Mouse (Mus musculus): Measurements from ENCODE around the gene Vav3. TPM values are rescaled to one million over a fixed set of nuclear protein-coding genes. Genes with fewer than 3 reads are reported as not detected.

The Vav3 gene
- polyA plus RNA-seq, 1 experiment from 2014 or later: 28.3 TPM

DNA sequence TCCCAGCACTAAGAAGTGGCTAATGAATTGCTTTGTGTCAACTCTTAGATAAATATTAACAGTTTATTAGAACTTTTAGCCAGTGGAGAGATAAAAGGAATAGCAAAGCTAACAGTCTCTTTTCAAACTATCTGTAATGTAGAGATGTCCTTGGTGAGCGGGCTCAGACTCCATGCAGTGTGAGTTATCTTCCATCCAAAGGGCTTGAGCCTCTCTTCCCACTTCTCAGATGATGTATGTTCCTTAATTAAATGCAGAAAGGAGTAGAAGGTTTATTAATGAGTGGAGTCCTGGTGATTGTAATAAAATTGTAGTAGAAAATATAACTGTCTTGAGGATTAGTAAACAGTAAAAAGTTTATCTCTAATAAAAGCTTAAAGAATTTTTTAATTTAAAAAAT is 169.3 kb downstream of the Vav3 start:
- WGBS: 66% methylated on average over 1 of the region's 1 CpGs
- no peak overlapping the region for H3K27ac ChIP-seq
- no peaks in the 10 kb centered on the region for H3K9me3 ChIP-seq (replicated peaks; ENCODE audit: low read length)
- no peaks in the 10 kb centered on the region for H3K4me1 ChIP-seq (replicated peaks; ENCODE audit: insufficient read depth, low read length)
- TF ChIP-seq CTCF (IDR thresholded peaks at IDR 0.05; ENCODE audit: low read depth): no peak
- H3K36me3 ChIP-seq (ENCODE audit: insufficient read depth, low read length): no peaks in the 10 kb centered on the region
- ATAC-seq (replicated peaks; ENCODE audit: low FRiP score, low read depth) (no peak), DNase-seq (ENCODE audit: low spot score) (no peak)
- no peak overlapping the region for H3K4me2 ChIP-seq (ENCODE audit: low read length)
- H3K27me3 ChIP-seq (ENCODE audit: insufficient read depth, low read length): no peaks in the 10 kb centered on the region
- H3K4me3 ChIP-seq (replicated peaks; ENCODE audit: low read depth, low read length): no peak overlapping the region
- H3K9ac ChIP-seq (ENCODE audit: low read depth, low read length): no peak overlapping the region

DNA sequence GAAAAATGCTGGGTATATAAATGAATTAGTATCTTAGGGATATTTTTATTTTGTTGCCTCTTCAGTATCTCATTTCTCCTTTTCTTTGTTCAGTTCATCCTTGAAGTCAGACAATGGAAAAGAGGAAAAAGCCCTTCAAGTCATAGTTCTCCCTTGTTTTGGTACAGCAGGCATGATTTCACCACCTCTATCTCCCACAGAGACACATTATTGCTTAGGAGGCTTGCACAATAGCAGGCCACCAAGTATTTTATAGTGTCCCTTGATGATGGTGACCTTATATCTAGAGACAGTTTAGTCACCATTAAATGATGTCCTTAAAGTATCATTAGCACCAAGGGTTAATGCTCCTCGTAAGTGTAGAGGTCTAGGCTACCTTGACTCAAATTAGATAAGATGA is 171.4 kb downstream of the Vav3 start:
- Histone ChIP-seq H3K4me3 (replicated peaks; ENCODE audit: low read depth, low read length) (no peak overlapping the region), H3K4me1 (replicated peaks; ENCODE audit: insufficient read depth, low read length) (no peaks in the 10 kb centered on the region), H3K27me3 (ENCODE audit: insufficient read depth, low read length) (no peaks in the 10 kb centered on the region), H3K4me2 (ENCODE audit: low read length) (no peak overlapping the region), H3K36me3 (ENCODE audit: insufficient read depth, low read length) (no peaks in the 10 kb centered on the region), H3K9ac (ENCODE audit: low read depth, low read length) (no peak overlapping the region), H3K27ac (no peak overlapping the region), H3K9me3 (replicated peaks; ENCODE audit: low read length) (no peaks in the 10 kb centered on the region)
- ATAC-seq (replicated peaks; ENCODE audit: low FRiP score, low read depth): no peak
- 84% methylated on average over 1 of the region's 1 CpGs for WGBS
- no peak for DNase-seq (ENCODE audit: low spot score)
- no peak for TF ChIP-seq CTCF (IDR thresholded peaks at IDR 0.05; ENCODE audit: low read depth)

DNA sequence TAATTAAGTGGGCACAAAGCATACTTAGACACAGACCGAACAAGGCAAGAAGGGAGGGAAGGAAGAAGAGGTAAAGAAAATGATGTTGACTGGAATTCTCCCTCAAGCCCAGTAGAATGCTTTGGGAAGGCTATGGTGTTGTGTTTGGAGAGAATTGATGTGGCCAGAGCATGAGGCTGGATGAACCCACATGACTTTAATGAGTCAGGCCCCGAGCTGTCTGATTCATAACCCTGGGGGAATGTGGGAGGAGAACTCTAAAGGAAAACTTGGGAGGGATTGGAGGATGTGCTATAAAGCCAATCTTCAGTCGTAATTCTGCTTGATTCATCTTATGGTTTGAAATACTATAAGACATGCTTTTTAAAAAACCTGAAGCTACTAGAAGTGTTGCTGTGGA is 175.0 kb downstream of the Vav3 start:
- no peaks in the 10 kb centered on the region for H3K27me3 ChIP-seq (ENCODE audit: insufficient read depth, low read length)
- no peak overlapping the region for H3K9ac ChIP-seq (ENCODE audit: low read depth, low read length)
- H3K4me2 ChIP-seq (ENCODE audit: low read length): no peak overlapping the region
- no peaks in the 10 kb centered on the region for H3K36me3 ChIP-seq (ENCODE audit: insufficient read depth, low read length)
- 46% methylated on average over 3 of the region's 3 CpGs for WGBS
- DNase-seq (ENCODE audit: low spot score): peak; percentile 53
- TF ChIP-seq CTCF (IDR thresholded peaks at IDR 0.05; ENCODE audit: low read depth): no peak
- no peak overlapping the region for H3K27ac ChIP-seq
- ATAC-seq (replicated peaks; ENCODE audit: low FRiP score, low read depth): no peak
- H3K4me3 ChIP-seq (replicated peaks; ENCODE audit: low read depth, low read length): no peak overlapping the region
- no peaks in the 10 kb centered on the region for H3K4me1 ChIP-seq (replicated peaks; ENCODE audit: insufficient read depth, low read length)
- no peaks in the 10 kb centered on the region for H3K9me3 ChIP-seq (replicated peaks; ENCODE audit: low read length)

DNA sequence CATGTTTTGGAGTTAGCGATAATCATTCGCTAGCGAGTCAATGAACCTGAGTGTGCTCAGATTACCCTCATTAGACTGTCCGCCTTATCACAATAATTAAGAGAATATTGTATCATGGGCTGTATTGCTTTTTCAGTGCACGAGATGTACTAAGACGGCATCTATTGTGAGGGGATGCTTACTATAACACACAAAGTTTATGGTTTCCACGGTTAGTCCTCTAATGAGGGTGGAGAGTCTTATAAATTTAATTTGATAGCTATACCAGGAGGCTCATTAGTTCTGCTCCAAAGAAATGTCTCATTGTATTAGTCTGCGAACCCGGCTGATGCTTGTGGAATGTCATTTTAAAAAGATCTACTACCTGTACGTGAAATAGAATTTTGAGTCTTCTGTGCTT is 175.9 kb downstream of the Vav3 start:
- no peak for ATAC-seq (replicated peaks; ENCODE audit: low FRiP score, low read depth)
- no peak for TF ChIP-seq CTCF (IDR thresholded peaks at IDR 0.05; ENCODE audit: low read depth)

DNA sequence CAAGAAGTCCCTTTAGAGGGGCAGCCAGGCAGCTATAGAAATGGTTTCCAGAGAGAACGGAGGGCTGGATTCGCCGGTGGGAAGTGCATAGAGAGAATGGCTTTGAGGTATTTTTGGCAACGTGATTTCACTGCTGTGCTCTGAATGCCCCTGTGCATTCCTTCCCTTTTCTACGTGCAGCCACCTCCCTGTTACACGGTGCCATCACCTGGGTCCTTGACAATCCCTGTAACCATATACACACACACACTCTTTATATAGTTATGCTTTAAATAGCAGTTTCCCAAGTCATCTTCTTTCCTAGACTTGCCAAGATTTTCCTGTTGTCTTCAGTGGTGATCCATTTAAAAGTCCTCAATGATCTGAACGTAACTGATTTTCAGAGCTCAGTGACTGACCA is 181.7 kb downstream of the Vav3 start:
- H3K27ac ChIP-seq: no peak overlapping the region
- DNase-seq (ENCODE audit: low spot score) (no peak), ATAC-seq (replicated peaks; ENCODE audit: low FRiP score, low read depth) (no peak)
- no peak overlapping the region for H3K4me3 ChIP-seq (replicated peaks; ENCODE audit: low read depth, low read length)
- H3K4me2 ChIP-seq (ENCODE audit: low read length): no peak overlapping the region
- H3K27me3 ChIP-seq (ENCODE audit: insufficient read depth, low read length): no peaks in the 10 kb centered on the region
- no peaks in the 10 kb centered on the region for H3K4me1 ChIP-seq (replicated peaks; ENCODE audit: insufficient read depth, low read length)
- no peaks in the 10 kb centered on the region for H3K36me3 ChIP-seq (ENCODE audit: insufficient read depth, low read length)
- no peak for TF ChIP-seq CTCF (IDR thresholded peaks at IDR 0.05; ENCODE audit: low read depth)
- no peaks in the 10 kb centered on the region for H3K9me3 ChIP-seq (replicated peaks; ENCODE audit: low read length)
- WGBS: 80% methylated on average over 7 of the region's 7 CpGs
- H3K9ac ChIP-seq (ENCODE audit: low read depth, low read length): no peak overlapping the region

More for the DNA sequence above, 175.9 kb downstream of the Vav3 start:
- Histone ChIP-seq H3K4me1 (replicated peaks; ENCODE audit: insufficient read depth, low read length) (no peaks in the 10 kb centered on the region), H3K4me2 (ENCODE audit: low read length) (no peak overlapping the region), H3K9ac (ENCODE audit: low read depth, low read length) (no peak overlapping the region), H3K27ac (no peak overlapping the region), H3K36me3 (ENCODE audit: insufficient read depth, low read length) (no peaks in the 10 kb centered on the region), H3K27me3 (ENCODE audit: insufficient read depth, low read length) (no peaks in the 10 kb centered on the region), H3K4me3 (replicated peaks; ENCODE audit: low read depth, low read length) (no peak overlapping the region), H3K9me3 (replicated peaks; ENCODE audit: low read length) (no peaks in the 10 kb centered on the region)
- 80% methylated on average over 10 of the region's 10 CpGs for WGBS
- DNase-seq (ENCODE audit: low spot score): no peak

DNA sequence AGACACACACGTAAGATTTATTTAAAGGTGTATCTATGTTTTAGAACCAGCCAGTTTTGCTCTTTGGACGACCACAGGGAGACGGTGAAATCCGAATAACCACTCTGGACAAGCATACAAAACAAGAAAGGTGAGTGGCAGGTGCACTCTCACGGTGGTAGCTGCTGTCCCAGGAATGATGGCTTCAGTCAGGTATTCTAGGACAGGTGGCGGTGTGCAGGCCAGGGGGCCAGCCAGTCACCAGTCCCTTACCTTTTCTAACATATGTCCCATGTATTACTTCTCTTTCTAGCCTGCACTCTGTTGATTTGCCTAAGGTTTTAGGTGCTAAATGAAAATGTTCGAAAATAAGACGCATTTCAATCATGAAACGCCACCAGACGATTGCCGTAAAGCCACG is 185.4 kb downstream of the Vav3 start:
- no peaks in the 10 kb centered on the region for H3K4me1 ChIP-seq (replicated peaks; ENCODE audit: insufficient read depth, low read length)
- no peaks in the 10 kb centered on the region for H3K36me3 ChIP-seq (ENCODE audit: insufficient read depth, low read length)
- no peak for TF ChIP-seq CTCF (IDR thresholded peaks at IDR 0.05; ENCODE audit: low read depth)
- no peaks in the 10 kb centered on the region for H3K27me3 ChIP-seq (ENCODE audit: insufficient read depth, low read length)
- no peak overlapping the region for H3K9ac ChIP-seq (ENCODE audit: low read depth, low read length)
- DNase-seq (ENCODE audit: low spot score) (no peak), ATAC-seq (replicated peaks; ENCODE audit: low FRiP score, low read depth) (no peak)
- H3K9me3 ChIP-seq (replicated peaks; ENCODE audit: low read length): no peaks in the 10 kb centered on the region
- no peak overlapping the region for H3K4me3 ChIP-seq (replicated peaks; ENCODE audit: low read depth, low read length)
- 88% methylated on average over 12 of the region's 12 CpGs for WGBS
- H3K4me2 ChIP-seq (ENCODE audit: low read length): no peak overlapping the region
- no peak overlapping the region for H3K27ac ChIP-seq

DNA sequence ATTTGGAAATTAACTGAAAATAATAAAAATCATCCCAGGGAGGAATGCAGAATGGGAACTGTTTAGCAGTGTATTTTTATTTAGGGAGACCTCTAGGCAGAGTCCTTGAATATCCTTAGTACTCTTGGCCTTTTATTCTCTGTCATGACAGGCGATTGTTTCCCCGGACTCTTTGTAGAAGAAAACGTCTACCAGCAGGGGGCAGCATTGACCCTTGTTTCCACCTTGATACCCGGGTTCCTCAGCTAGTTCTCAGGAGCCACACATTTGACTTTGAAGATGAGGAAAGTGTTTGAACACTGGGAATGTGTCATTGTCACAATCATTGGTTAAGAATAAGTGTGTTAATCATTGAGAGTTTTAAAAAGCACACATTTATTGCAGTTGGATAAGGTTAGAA is 185.8 kb downstream of the Vav3 start:
- Histone ChIP-seq H3K9ac (ENCODE audit: low read depth, low read length) (no peak overlapping the region), H3K9me3 (replicated peaks; ENCODE audit: low read length) (no peaks in the 10 kb centered on the region), H3K27ac (no peak overlapping the region), H3K4me1 (replicated peaks; ENCODE audit: insufficient read depth, low read length) (no peaks in the 10 kb centered on the region), H3K27me3 (ENCODE audit: insufficient read depth, low read length) (no peaks in the 10 kb centered on the region), H3K36me3 (ENCODE audit: insufficient read depth, low read length) (no peaks in the 10 kb centered on the region), H3K4me2 (ENCODE audit: low read length) (no peak overlapping the region), H3K4me3 (replicated peaks; ENCODE audit: low read depth, low read length) (no peak overlapping the region)
- DNase-seq (ENCODE audit: low spot score): peak; percentile 90
- 3% methylated on average over 4 of the region's 4 CpGs for WGBS
- peak; percentile 90 for TF ChIP-seq CTCF (IDR thresholded peaks at IDR 0.05; ENCODE audit: low read depth)
- ATAC-seq (replicated peaks; ENCODE audit: low FRiP score, low read depth): no peak; the same call in 1 of the 2 replicates

Measured in kidney, postnatal 0 days (tissue).